Mouse (Mus musculus): ENCODE measurements around the gene Aldh3b1.

Aldh3b1 gene

GRCm38 (mm10) chr19:3942986-3943735 lies 13.6 kb upstream of the Aldh3b1 start:
- peak; percentile 67 for DNase-seq (ENCODE audit: low spot score)

DNA sequence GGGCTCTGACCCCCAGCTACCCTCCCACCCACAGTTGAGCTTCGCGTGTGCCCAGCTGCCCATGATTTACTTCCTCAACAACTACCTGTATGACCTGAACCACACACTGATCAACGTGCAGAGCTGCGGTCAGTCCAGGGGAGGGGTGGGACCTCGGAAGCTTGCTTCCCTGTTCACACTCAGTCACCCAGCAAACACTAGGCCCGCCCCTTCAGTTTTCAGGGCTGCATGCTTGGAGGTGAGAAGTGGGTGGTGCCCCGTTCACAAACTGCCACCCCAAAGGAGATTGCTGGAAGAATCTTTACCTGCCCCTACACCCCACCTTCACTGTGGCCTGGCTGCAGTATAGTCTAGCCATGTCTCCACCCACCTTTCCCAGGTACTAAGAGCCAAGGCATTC lies 12.7 kb upstream of the Aldh3b1 start:
- no peak for DNase-seq (ENCODE audit: low spot score)

GRCm38 (mm10) chr19:3935896-3936850 lies 6.6 kb upstream of the Aldh3b1 start:
- no peak for DNase-seq (ENCODE audit: low spot score)

DNA sequence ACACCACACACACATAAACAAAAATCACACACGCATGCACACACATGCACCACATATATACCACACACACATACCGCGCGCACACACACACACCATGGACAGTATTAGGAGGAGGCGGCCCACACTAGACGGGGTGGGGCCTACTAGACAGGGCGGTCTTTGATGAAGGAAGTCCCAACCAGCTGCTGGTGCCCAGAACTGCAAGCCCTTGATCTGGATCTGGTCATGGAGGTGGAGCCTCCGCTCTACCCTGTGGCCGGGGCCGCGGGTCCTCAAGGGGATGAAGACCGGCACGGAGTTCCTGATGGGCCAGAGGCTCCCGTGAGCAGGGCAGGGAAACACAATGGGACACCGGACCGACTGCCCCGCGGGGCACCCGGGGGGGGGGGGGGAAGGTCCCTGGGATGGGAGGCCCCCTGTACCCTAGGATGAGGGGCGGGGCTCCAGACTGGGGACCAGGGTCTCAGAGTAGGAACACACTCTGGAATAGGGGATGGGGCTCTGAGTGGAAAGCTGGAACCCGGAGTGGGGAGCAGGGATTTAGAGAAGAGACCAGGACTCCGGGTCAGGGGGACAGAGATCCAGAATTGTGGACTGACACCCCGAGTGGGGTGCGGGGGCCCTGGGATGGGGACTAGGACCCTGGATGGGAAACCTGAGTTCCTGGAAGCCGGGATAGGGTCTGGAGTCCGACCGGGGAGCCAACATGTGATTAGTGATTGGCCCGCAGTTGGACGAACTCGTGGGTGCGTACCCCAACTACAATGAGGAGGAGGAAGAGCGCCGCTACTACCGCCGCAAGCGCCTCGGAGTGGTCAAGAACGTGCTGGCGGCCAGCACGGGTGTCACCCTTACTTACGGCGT lies 5.7 kb upstream of the Aldh3b1 start, which contains the start of gene Unc93b1:
Gene Unc93b1 (plus strand): TSS at position 155 of the 864 bp plus-strand sequence.
- peak; percentile 41 for DNase-seq (ENCODE audit: low spot score)

DNA sequence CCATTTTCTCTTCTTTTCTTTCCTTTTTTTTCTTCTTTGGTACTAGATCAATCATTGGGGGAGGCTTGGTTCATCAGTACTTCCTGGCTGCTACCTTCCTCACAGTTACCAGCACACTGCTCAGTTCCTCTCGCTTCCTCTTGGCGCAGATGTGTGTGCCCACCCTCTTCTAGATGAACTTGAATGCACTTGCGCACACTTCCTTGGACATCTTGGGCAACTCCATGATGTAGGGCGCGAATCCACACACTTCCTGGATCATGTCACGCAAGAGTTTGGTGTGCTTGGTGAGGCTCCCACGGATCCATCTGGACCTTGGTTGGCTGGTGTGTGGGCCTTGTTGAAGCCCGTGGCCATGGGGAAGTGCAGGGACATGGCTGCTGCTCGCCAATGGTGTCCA lies 2.1 kb upstream of the Aldh3b1 start:
- DNase-seq (ENCODE audit: low spot score): no peak

GRCm38 (mm10) chr19:3930262-3931057 lies 852 bp upstream of the Aldh3b1 start:
- no peak for DNase-seq (ENCODE audit: low spot score)

DNA sequence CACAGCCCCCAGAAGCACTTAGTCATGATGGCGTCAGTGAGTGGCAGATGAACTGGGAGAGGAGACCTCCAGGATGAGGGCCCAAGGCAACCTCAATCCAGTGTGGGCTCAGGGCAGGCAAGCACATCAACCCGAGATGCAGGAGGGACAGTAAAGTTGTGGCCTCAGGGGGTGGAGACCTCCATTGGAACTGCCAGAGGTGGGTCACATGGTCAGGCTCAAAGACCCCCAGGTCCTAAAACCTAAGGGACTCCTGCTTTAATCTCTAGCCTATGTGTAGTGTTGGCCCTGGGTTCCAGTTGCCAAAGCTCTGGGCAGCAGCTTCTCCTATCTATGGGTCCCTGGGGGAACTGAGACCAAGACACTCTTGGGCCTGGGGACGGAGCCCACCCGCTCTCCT lies 829 bp downstream of the Aldh3b1 start:
- DNase-seq (ENCODE audit: low spot score): no peak

GRCm38 (mm10) chr19:3927989-3928388 lies 1.6 kb downstream of the Aldh3b1 start:
- no peak for DNase-seq (ENCODE audit: low spot score)

DNA sequence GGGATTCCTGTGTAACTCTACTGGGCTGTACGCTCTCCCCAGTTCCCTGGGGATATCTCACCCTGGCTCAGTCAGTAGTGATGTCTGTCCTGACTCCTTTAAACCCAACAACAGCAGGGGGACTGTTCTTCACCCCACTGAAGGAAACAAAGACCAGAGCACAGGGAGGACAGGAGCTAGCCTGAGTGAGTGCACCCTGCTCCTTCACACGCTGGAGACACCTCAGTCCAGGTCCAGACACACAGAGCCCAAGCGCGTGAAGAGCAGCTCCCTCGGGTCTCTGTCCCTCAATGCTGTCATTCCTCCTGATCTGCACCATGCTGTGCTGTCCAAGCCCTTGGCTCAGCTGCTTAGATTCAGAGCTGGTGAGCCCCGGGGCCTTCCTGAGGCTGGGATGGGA lies 2.9 kb downstream of the Aldh3b1 start:
- no peak for DNase-seq (ENCODE audit: low spot score)

GRCm38 (mm10) chr19:3926279-3926678 lies 3.3 kb downstream of the Aldh3b1 start:
- DNase-seq (ENCODE audit: low spot score): no peak

- DNase-seq (ENCODE audit: low spot score): no peak
Observed at GRCm38 (mm10) chr19:3925859-3926258, 3.7 kb downstream of the Aldh3b1 start.

DNA sequence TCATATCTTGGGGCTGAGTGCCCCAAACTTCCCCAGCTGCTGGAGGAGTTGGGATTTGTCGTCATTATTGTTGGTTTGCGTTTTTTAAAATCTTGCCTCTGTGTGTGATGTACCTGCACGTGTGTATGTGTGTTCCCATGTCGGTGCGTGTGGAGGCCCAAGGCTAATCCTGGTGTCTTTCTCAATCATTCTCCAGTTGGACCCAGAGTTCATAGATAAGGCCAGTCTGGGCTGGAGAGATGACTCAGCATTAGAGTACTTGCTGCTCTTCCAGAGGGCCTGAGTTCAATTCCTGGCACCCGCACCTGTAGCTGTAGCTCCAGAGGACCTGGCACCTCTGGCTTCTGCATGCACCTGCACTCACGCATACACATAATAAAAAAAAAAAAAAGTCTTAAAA lies 4.7 kb downstream of the Aldh3b1 start:
- DNase-seq (ENCODE audit: low spot score): no peak

DNA sequence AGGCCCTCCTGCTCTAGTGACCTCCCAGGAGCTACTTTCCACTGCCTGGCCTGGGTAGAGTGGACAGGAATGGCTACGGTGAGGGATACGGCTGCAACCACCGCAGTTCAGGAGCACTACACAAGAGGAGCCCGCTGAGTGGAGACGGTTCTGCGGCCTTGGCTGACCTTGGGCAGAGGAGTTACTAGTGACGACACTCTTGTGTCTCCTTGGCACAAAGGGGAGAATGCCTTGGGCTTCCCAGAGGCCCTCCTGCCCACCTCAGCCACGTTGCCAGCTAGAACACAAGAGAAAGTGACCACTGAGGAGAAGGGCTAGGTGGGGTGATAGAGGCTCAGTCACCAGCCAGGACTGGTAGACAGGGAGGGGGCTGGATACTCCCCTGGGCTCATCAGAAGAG lies 5.4 kb downstream of the Aldh3b1 start:
- no peak for DNase-seq (ENCODE audit: low spot score)

DNA sequence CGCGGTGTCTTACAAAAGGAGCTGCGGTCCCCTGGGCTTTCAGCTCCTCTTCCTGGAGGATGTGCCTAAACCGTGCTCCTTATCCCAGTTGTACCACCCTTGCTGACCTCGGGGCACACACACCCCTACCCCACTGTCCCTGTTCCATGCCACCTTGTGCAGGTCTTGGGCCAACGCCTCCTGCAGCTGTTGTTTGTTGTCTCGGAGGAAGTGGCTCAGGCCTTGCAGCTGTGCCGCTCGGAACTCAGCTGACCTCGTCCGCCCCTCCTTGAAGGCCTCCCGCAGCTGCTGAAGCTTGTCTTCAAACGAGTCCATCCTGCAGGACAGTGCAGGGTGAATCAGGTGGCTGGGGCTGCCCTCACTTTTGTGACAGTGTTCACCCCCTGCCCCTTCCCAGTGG lies 6.0 kb downstream of the Aldh3b1 start:
- DNase-seq (ENCODE audit: low spot score): no peak

DNA sequence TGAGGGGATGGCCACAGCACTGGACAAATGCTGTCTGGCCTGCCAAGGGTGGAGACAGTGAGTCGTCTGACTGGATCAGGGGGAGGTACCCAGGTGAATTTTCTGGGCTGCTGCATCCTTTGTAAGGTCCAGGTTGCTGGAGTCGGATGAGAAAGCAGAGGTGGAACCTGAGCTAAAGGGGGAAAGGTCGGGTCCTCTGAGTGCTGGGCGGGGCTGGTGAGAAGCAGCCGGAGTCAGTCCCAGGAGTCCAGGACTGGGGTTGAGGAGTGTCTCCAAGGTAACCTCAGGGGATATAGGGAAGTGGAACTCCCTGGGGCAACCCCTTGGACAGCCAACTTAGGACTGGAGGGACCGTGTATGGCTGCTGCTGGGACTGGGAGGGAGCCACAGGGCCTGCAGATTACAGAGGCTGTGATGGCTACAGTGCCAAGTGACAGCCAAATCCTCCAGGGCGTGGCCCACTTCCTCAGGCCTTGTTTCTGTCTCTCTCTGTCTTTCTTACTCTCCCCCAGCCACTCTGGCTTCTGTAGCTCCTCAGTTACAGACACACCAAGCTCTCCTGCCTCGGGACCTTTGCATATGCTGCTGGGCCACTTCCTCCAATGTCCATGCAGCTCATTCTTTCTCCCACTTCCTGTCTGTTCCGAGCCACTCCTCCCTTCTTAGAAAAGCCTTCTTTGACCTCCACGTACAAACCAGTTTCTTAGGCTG lies 6.8 kb downstream of the Aldh3b1 start:
- DNase-seq (ENCODE audit: low spot score): no peak

GRCm38 (mm10) chr19:3919928-3920327 lies 9.7 kb downstream of the Aldh3b1 start:
- DNase-seq (ENCODE audit: low spot score): no peak

GRCm38 (mm10) chr19:3916727-3917126 lies 12.9 kb downstream of the Aldh3b1 start:
- DNase-seq (ENCODE audit: low spot score): no peak

DNA sequence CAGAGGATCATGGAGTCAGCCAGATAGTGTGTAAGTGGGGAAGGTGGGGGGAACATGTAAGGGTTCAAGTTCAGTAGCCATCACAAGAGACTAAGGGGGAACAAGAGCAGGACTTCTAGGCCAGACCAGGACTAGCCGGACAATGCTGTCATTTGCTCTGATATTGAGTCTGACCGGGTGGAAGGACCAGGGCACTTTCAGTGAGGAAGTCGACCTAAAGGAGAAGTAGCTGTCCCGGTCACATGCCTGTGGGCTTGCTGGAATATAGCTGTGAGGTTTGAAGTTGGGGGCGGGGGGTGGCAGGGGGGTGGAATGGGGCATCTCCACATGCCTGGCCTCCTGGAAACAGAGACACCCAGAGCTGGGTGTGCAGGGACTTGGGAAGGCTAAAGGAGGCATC lies 15.1 kb downstream of the Aldh3b1 start:
- no peak for DNase-seq (ENCODE audit: low spot score)

DNA sequence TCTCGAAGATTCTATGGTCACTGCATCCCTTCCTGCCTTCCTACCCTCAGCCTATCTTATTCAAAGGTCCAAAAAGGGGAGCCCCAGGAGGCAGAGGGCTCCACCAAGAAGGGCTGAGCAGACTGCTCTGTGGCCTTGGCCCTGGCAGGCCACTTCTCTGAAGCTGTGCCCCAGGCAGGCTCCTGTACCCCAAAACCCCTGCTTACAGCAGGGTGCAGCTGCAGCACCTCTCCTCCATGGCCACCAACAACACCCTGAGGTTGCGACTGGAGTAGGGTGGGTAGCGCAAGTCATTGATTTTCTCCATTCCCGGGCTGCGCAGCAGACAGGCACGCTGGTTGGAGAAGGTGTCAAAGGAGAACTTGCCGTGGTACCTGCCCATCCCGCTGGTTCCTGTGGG lies 15.9 kb downstream of the Aldh3b1 start:
- DNase-seq (ENCODE audit: low spot score): no peak

- DNase-seq (ENCODE audit: low spot score): peak; percentile 90
Observed at GRCm38 (mm10) chr19:3912337-3913204, 17.0 kb downstream of the Aldh3b1 start, which contains the start of gene Ndufs8. Gene Ndufs8, minus strand, starts transcription at chr19:3912774.

Measured in spleen, adult 12 weeks (tissue).